Mouse (Mus musculus) gastrocnemius, postnatal 36 days (tissue): Measurements from ENCODE around the gene Rhcg. TPM values are rescaled to one million over a fixed set of nuclear protein-coding genes. Genes with fewer than 3 reads are reported as not detected.
A peak's percentile ranks its signal among the peaks of the same experiment; 100 is the strongest.

Experiments used
- DNase-seq, 2 experiments: peaks; one replicate each; pipeline ENCODE4 v3.0.0; 2022
- intact Hi-C: fragments of 180-260 bp; cut with DNase I; formaldehyde crosslinking; loops from one replicate; pipeline ENCODE4 v1.15.1; 2025
- total RNA-seq, 2 experiments: library from RNA; stranded (reverse); gene quantifications; 2 replicates each; pipeline ENCODE4 v1.2.3; 2021

The Rhcg gene
- total RNA-seq, 2 experiments from 2014 or later, result not detected

DNA sequence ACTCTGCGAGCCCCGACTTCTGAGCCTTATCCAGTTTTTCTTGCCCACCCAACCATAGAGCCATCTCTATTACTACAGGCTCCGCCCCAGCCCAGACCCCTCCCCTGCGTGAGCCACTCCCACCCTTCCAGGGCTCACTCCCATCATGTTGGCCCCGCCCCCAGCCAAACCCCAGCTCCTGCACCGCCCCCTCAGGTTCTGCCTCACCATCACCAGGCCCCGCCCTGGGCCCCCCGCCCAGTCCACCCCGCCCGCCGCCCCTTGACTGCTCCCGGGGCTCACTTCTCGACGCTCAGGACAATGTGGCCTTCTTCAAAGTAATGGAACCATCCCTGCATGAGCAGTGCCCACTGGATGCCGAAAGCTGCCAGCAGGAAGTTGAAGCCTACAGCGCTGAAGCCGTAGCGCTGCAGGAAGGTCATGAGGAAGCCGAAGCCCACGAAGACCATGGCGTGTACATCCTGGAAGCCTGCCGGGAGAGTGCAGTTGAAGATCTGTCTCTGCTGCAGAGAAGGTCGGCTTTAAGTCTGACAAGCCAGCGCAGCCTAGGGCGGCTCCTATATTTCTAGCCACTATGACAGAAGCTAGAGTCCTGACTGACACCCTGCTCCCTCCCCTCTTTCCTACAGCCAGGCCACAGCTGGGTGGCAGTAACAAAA lies 10.1 kb downstream of the Rhcg start:
- intact Hi-C loops, result no loop called here
- no peak for DNase-seq

DNA sequence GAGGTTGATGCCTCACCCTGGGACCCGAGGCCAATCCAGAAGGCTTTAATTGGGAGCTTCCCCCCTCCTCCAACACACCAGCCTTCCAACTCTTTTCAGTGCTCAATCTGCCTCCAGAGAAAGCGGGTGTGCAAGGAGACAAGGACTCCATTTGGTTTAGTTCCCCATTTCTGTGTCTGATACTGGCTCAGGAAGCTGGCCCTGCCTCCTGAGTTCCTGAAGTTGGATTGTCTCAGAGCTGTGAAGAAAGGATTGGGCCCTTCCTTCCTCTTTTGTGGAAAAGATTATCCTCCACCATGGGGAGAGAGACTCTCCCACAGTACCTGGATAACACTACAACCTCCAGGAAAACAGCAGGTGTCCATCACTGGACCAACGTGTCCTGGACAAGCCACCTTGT lies 10.7 kb downstream of the Rhcg start:
- DNase-seq, result no peak
- intact Hi-C loops, result no loop called here

DNA sequence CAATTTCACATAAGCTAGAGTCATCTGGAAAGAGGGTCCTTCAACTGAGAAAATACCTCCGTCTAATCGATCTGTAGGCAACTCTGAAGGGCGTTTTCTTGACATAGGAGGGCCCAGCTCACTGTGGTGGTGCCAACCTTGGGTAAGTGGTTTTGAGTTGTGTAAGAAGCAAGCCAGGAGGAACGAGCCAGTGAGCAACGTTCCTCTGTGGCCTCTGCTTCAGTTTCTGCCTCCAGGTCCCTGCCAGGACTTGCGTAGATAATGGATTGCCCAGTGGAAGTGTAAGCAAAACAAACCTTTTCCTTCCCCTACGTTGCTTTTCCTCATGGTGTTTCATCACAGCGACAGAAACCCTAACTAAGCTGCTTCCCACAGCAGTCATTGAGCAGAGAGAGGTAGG lies 15.5 kb downstream of the Rhcg start:
- intact Hi-C loops, result no loop called here
- no peak for DNase-seq

- no peak for DNase-seq
Measured at GRCm38 (mm10) chr7:79600122-79600521, 17.3 kb downstream of the Rhcg start.

DNA sequence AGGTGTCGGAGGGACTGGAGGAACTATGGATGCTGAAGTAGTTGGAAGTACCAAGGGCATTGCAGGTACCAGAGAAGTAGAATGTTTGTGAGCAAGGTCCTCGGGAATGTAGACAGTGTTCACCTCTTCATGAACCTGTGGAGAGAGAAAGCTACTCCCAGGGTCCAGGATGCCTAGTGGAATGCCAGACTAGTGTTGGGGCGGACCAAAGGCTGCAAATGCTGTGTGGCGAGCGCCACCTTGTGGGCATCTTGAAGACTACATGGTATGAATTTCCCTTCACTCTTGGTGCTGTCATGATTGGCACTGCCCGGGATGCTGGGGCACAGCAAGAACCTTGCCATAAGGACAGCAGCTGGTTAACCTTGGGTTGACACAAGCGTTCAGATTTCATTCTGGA lies 22.6 kb downstream of the Rhcg start:
- intact Hi-C loops, result loop anchor here (1.0 to 2.0 kb wide), 2 partner anchors 48 to 99 kb away; no protein-coding TSS in a partner anchor
- peak; percentile 46 for DNase-seq

More at GRCm38 (mm10) chr7:79600122-79600521, 17.3 kb downstream of the Rhcg start:
- intact Hi-C loops, result no loop called here

GRCm38 (mm10) chr7:79591812-79592731 lies 25.4 kb downstream of the Rhcg start:
- intact Hi-C loops, result no loop called here
- no peak for DNase-seq

DNA sequence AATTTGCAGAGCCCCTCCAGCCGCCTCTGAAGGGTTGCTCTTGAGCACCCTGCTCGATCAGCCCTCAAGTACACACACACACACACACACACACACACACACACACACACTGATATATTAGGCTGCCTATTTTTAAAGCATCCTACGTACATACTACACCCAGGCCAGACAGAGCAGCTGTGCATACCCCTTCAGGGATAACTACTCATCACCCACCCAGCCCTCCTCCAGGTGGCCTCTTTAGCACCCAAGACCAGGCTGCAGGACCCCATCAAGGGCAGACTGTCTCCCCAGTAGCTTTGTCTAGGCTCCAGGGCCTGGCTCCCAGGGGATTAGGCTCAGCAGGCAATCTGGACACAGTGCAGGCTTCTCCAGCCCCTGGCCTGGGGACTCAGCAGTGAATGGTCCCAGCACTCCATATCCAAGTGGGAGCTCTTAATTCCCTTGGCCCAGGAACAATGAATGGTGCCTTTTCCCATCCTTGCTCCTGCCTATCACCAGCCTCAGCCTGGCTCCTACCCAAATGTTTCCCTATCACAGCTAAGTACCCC lies 26.8 kb downstream of the Rhcg start:
- intact Hi-C loops, result no loop called here
- DNase-seq, result no peak

GRCm38 (mm10) chr7:79589763-79590559 lies 27.5 kb downstream of the Rhcg start:
- intact Hi-C loops, result no loop called here
- no peak for DNase-seq

DNA sequence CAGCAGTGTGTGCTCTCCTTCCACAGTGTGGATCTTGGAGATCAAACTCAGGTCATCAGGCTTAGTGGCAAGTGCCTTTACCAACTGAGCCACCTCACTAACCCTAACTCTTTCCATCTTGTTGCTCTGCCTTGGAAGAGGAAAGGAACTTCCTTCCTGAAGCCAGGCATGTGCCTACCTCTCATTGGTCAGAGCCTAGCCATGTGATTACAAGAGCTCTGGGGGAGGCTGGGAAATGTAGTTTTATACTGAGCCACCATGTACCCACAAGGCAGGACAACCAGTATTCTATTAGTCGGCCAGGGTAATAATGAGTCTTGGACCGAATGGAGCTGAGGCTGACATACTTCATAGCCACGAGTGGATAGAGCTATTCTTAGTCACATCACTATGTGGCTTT lies 29.2 kb downstream of the Rhcg start:
- intact Hi-C loops, result no loop called here
- DNase-seq, result no peak

- no peak for DNase-seq
- intact Hi-C loops, result no loop called here
Measured at GRCm38 (mm10) chr7:79578851-79579241, 38.6 kb downstream of the Rhcg start.

DNA sequence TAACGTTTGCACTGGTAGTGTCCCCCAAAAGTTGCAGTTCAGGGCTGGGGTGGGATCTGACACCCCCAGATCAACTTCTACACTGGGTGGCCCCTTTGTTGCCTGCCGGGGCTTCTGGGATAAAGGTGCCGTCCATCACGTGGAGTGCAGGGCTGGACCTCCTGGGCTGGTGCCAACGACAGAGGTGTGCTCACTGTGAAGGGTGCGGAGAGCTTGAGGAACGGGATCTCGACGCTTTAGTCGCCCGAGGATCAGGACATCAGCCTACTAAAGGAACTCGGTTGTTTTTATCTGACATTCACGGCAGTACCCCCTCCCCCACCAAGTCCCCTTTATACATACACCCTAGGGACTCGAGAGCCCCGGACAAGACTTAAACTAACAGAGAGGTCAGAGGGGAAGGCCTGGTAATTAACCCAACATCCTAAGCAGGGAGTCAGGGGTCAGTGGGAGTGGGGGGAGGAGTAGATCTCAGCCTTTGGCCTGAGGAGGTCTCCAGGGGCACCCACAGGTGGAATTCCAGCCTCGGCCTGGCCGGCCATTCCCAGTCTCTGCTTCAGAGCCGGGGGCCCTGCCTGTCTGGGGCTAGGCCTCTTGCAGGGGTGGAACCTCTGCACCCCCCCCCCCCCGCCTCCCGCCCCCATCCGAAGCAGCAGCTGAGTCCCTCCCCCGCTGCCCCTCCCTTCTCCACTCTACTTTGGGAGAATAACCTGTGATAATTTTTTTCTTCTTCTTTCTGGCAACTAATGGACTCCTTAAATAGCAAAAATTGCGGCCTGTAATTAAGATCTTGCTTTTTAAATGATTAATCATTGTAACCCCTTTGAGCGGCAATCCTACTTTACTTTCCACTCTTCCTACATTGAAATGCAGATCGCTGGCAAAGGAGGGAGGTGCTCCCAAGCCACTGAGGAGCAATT lies 39.3 kb downstream of the Rhcg start:
- DNase-seq, result no peak
- intact Hi-C loops, result no loop called here

DNA sequence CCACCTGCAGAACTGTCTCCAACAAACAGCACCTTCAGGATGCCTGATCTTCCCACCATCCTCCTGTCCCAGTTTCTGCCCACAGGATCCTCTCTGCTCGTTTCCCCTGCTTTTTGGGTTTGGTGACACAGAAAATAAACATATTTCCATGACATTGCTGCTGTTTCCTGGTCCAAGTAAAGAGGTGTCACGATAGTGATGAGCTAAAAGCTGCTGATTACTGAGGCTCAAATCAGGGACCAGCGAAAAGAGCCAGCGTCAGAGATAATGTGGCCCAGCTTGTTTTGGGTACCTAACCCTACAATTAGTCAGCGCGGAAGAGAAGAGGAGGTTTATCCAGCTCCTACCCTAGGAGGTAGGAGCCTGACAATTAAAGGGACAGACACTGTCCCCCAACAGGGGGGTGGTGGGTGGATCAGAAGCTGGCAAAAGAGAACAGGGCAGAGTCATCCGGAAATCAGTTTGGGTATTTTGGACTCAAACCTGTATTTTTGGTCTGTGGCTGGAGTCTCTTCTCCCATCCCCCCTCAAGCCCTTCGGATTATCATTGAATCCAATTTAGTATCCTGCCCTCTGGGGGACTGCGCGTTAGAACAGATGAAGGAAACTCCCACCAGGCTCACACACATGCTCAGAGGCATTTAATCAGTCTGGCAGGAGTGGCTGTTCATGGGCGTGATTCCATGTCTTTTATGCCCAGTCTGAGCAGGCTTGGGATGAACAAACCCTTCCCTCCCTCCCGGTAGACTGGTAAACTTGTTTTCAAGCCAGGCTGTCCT lies 40.2 kb downstream of the Rhcg start:
- DNase-seq, result no peak
- intact Hi-C loops, result no loop called here

DNA sequence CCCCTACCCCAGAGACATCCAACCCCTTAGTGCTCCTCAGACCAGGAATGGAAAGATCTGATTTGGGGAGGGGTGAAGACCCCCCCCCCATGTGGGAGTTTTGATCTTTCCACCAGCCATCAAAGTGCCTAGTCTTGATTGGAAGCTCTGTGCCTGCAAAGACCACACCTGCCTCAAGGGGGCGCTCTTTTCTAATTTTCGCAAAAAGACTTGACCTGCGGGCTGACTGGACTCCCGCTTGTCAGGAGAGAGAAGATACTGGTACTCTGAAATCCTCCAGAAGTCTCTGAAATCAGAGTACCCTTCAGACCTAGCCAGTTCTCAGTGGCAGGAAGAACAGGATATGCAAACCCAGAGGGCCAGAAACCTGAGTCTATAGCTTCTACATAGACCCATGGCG lies 40.8 kb downstream of the Rhcg start:
- intact Hi-C loops, result no loop called here
- DNase-seq, result peak in 1 of 2 experiments; percentile 36

- intact Hi-C loops, result no loop called here
Measured at GRCm38 (mm10) chr7:79572191-79572818, 45.2 kb downstream of the Rhcg start.

DNA sequence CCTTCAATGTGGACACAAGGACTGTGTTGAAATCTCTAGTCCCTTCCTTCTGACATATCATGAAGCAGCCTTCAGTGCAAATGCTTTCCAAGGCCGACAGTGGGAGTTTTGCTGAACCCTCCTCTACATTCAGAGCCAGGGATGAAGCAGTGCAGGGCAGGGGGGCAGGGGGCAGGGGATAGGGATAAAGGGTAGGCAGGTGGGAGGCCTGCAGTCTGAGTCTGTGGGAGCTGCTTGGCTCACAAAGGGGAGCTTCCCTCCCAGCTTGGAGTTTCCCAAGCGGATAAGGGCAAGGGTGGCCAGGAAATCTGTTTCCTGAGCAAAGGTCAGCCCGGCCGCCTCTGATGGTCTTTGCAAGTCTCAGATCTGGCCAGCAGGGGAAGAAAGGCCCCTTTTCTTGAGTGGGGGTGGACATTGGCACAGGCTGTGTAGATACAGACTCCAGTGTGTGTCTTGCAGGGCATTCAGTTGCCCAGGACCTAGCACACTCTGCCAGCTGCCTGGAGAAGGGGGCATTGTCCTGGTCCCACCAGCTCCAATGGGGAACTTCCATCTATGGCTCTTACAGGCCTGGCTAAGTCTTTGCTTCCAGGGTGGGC lies 48.4 kb downstream of the Rhcg start:
- no peak for DNase-seq
- intact Hi-C loops, result no loop called here

More at GRCm38 (mm10) chr7:79572191-79572818, 45.2 kb downstream of the Rhcg start:
- no peak for DNase-seq

GRCm38 (mm10) chr7:79568212-79568611 lies 49.2 kb downstream of the Rhcg start:
- intact Hi-C loops, result no loop called here
- no peak for DNase-seq

DNA sequence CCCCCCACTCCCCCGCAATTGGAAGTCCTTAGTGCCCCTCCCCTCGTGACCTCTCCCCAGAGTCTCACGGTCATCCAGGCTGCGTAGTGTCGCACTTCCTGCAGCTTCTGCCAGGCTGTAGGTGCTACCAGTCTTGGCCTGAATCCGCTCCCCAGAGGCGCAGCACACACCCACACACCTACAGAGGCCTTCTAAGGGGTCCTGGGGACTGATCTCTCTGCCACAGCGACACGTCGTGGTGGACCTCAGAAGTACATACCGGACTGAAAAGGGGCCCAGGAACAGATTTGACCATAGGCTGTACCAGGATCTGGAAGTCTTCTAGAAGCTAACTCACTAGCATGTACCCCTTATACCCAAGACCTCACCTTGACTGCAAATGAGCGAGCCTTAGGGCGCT lies 53.8 kb downstream of the Rhcg start:
- no peak for DNase-seq
- intact Hi-C loops, result no loop called here

DNA sequence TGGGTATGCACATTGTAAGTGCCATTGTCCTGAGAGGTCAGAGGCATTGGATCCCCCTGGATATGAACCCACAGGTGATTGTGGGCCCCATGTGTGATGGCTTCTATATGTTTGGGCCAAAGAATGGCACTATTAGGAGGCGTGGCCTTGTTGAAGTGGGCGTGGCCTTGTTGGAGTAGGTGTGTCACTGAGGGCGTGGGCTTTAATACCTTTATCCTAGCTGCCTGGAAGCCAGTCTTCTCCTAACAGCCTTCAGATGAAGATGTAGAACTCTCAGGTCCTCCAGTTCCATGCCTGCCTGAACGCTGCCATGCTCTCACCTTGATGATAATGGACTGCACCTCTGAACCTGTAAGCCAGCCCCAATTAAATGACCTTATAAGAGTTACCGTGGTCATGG lies 55.1 kb downstream of the Rhcg start:
- DNase-seq, result no peak
- intact Hi-C loops, result no loop called here
